Mouse (Mus musculus) thymus, postnatal 10 days (tissue): ENCODE results near the gene Lrit2.

ENCODE experiments used
- DNase-seq, 2 experiments: peaks; one replicate each; pipeline ENCODE4 v3.0.0; 2021; ENCODE audit warnings: low spot score in 2 of 2

Lrit2 gene

GRCm38 (mm10) chr14:37111371-37111770 lies 43.6 kb downstream of the Lrit2 start:
- DNase-seq: no peak

- DNase-seq: no peak
Measured at GRCm38 (mm10) chr14:37112931-37113330, 45.2 kb downstream of the Lrit2 start.

GRCm38 (mm10) chr14:37113922-37114321 lies 46.2 kb downstream of the Lrit2 start, which contains the start of gene 2610528A11Rik:
TSS of gene 2610528A11Rik (minus strand) at chr14:37114022.
- DNase-seq: no peak

- DNase-seq: no peak
Measured at GRCm38 (mm10) chr14:37119233-37119632, 51.5 kb downstream of the Lrit2 start.
